Mouse (Mus musculus) kidney, adult 18-20 months (tissue): Measurements from ENCODE around the gene Acot12.
"Not testable (repeated sequence)": the region's sequence is repeated elsewhere in the genome, so short reads cannot be mapped to it uniquely, and the experiment has no call there.

Experiments
- DNase-seq: peaks from one replicate; pipeline ENCODE4 v3.0.0; 2021

The Acot12 gene

GRCm38 (mm10) chr13:91760302-91761050 is 19.2 kb downstream of the Acot12 start:
- no peak for DNase-seq

- DNase-seq = peak; percentile 41
Observed at GRCm38 (mm10) chr13:91761654-91762445, 20.5 kb downstream of the Acot12 start.

- DNase-seq = not testable (repeated sequence)
Observed at GRCm38 (mm10) chr13:91763654-91764053, 22.3 kb downstream of the Acot12 start.

- DNase-seq = no peak
Observed at GRCm38 (mm10) chr13:91765627-91766026, 24.3 kb downstream of the Acot12 start.

GRCm38 (mm10) chr13:91768683-91769651 is 27.7 kb downstream of the Acot12 start:
- no peak for DNase-seq

GRCm38 (mm10) chr13:91778092-91778491 is 36.8 kb downstream of the Acot12 start:
- no peak for DNase-seq

- no peak for DNase-seq
Observed at GRCm38 (mm10) chr13:91779892-91780291, 38.6 kb downstream of the Acot12 start.

- no peak for DNase-seq
Observed at GRCm38 (mm10) chr13:91792035-91792434, 50.7 kb downstream of the Acot12 start.

- DNase-seq = no peak
Observed at GRCm38 (mm10) chr13:91794926-91795436, 53.7 kb downstream of the Acot12 start.

- no peak for DNase-seq
Observed at GRCm38 (mm10) chr13:91795593-91795992, 54.3 kb downstream of the Acot12 start.

- DNase-seq = no peak
Observed at GRCm38 (mm10) chr13:91796003-91796402, 54.7 kb downstream of the Acot12 start.

- DNase-seq = no peak
Observed at GRCm38 (mm10) chr13:91796916-91797315, 55.6 kb downstream of the Acot12 start.

GRCm38 (mm10) chr13:91797442-91797841 is 56.1 kb downstream of the Acot12 start:
- DNase-seq = no peak

- no peak for DNase-seq
Observed at GRCm38 (mm10) chr13:91801726-91802125, 60.4 kb downstream of the Acot12 start.

- peak; percentile 93 for DNase-seq
Observed at GRCm38 (mm10) chr13:91807155-91807839, 66.0 kb downstream of the Acot12 start, which contains the start of gene Zcchc9. Gene Zcchc9 (minus strand): TSS chr13:91807705.

GRCm38 (mm10) chr13:91807874-91808575 is 66.7 kb downstream of the Acot12 start:
- DNase-seq = no peak

GRCm38 (mm10) chr13:91809476-91809875 is 68.2 kb downstream of the Acot12 start:
- no peak for DNase-seq

- no peak for DNase-seq
Observed at GRCm38 (mm10) chr13:91814670-91815069, 73.4 kb downstream of the Acot12 start.

GRCm38 (mm10) chr13:91823735-91824134 is 82.4 kb downstream of the Acot12 start:
- no peak for DNase-seq

GRCm38 (mm10) chr13:91824845-91825550 is 83.7 kb downstream of the Acot12 start:
- DNase-seq = no peak

- DNase-seq = no peak
Observed at GRCm38 (mm10) chr13:91826066-91826465, 84.8 kb downstream of the Acot12 start.
